Comparison of ENCODE assay signal across 21 mouse cellular contexts in genomic region chr1:83723096-83723495, GRCm38 (mm10).
DNase-seq lines count a peak whose midpoint lies in the region; ATAC-seq lines count a peak whose summit lies in the region.
"Had no signal": no experiment of that assay in that cellular context is flagged by ENCODE, and none has a peak within 500 bp of the region (broad histone marks: within the 10 kb centered on the region; RNA-seq: fewer than 3 reads in every experiment).

No protein-coding gene starts in this region.

- no peak overlapping the region for H3K27ac ChIP-seq in hindbrain, embryonic 15.5 days (replicated peaks)
- no peak overlapping the region for H3K27ac ChIP-seq in hindbrain, embryonic 13.5 days
- H3K27ac ChIP-seq: embryonic facial prominence, embryonic 13.5 days; forebrain, embryonic 15.5 days; kidney, embryonic 15.5 days; left cerebral cortex, adult 2 months; limb, embryonic 10.5 days; liver, embryonic 15.5 days; macrophage had no signal

- DNase-seq in cerebellum, postnatal 10 days = peak; percentile 27 to 39
- DNase-seq in cerebellum, postnatal 36 days = no peak
- peak; percentile 5 for DNase-seq in ovary, postnatal 14 days (ENCODE audit: low spot score)
- DNase-seq in ovary, adult 18-20 months (ENCODE audit: low spot score) = no peak
- DNase-seq in skeletal muscle tissue, adult 2 months (ENCODE audit: low read depth, low spot score) = peak; percentile 57
- DNase-seq in cerebellum, adult 9-10 months = no peak
- DNase-seq: adrenal gland, postnatal 25 days; cerebellum, adult 9-11 months; liver; thymus, postnatal 14 days had no signal

- no peak overlapping the region for H3K4me3 ChIP-seq in hindbrain, embryonic 15.5 days
- H3K4me3 ChIP-seq in hindbrain, embryonic 13.5 days = no peak overlapping the region
- H3K4me3 ChIP-seq: embryonic facial prominence, embryonic 13.5 days; forebrain, embryonic 15.5 days; kidney, embryonic 15.5 days; left cerebral cortex, adult 2 months; limb, embryonic 10.5 days; liver, embryonic 15.5 days had no signal

- H3K27me3 ChIP-seq in hindbrain, embryonic 15.5 days = no peaks in the 10 kb centered on the region
- no peaks in the 10 kb centered on the region for H3K27me3 ChIP-seq in hindbrain, embryonic 13.5 days
- H3K27me3 ChIP-seq: embryonic facial prominence, embryonic 13.5 days; forebrain, embryonic 15.5 days; kidney, embryonic 15.5 days; liver, embryonic 15.5 days had no signal

- 66% methylated on average over 1 of the region's 1 CpGs for WGBS in hindbrain, embryonic 15.5 days
- 82% methylated on average over 1 of the region's 1 CpGs for WGBS in hindbrain, embryonic 13.5 days

- H3K9me3 ChIP-seq in hindbrain, embryonic 15.5 days = no peaks in the 10 kb centered on the region
- H3K9me3 ChIP-seq in hindbrain, embryonic 13.5 days = no peaks in the 10 kb centered on the region
- H3K9me3 ChIP-seq: embryonic facial prominence, embryonic 13.5 days; forebrain, embryonic 15.5 days; kidney, embryonic 15.5 days; limb, embryonic 10.5 days; liver, embryonic 15.5 days had no signal

- no peak overlapping the region for H3K9ac ChIP-seq in hindbrain, embryonic 15.5 days
- no peak overlapping the region for H3K9ac ChIP-seq in hindbrain, embryonic 13.5 days
- H3K9ac ChIP-seq: embryonic facial prominence, embryonic 13.5 days; forebrain, embryonic 15.5 days; kidney, embryonic 15.5 days; liver, embryonic 15.5 days had no signal

- no peaks in the 10 kb centered on the region for H3K36me3 ChIP-seq in hindbrain, embryonic 15.5 days
- no peaks in the 10 kb centered on the region for H3K36me3 ChIP-seq in hindbrain, embryonic 13.5 days
- H3K36me3 ChIP-seq: embryonic facial prominence, embryonic 13.5 days; forebrain, embryonic 15.5 days; kidney, embryonic 15.5 days; limb, embryonic 10.5 days; liver, embryonic 15.5 days had no signal

- H3K4me2 ChIP-seq in hindbrain, embryonic 15.5 days = no peak overlapping the region
- no peak overlapping the region for H3K4me2 ChIP-seq in hindbrain, embryonic 13.5 days
- H3K4me2 ChIP-seq: embryonic facial prominence, embryonic 13.5 days; forebrain, embryonic 15.5 days; kidney, embryonic 15.5 days; liver, embryonic 15.5 days had no signal

- no peaks in the 10 kb centered on the region for H3K4me1 ChIP-seq in hindbrain, embryonic 15.5 days (replicated peaks)
- H3K4me1 ChIP-seq in hindbrain, embryonic 13.5 days (replicated peaks) = no peaks in the 10 kb centered on the region
- H3K4me1 ChIP-seq: embryonic facial prominence, embryonic 13.5 days; forebrain, embryonic 15.5 days; kidney, embryonic 15.5 days; limb, embryonic 10.5 days; liver, embryonic 15.5 days had no signal

- ATAC-seq in hindbrain, embryonic 15.5 days (ENCODE audit: low FRiP score, low read depth) = peak; percentile 16; the same call in 1 of the 2 replicates
- no peak for ATAC-seq in hindbrain, embryonic 13.5 days (ENCODE audit: low FRiP score)
- ATAC-seq: forebrain, embryonic 15.5 days; intestine, postnatal 0 days; midbrain, embryonic 16.5 days had no signal

Comparison
In these comparisons a context has a peak if more than half of its experiments do, and no peak if none do; other contexts are left out.
1. DNase-seq: peak in cerebellum, postnatal 10 days (2 of 2), ovary, postnatal 14 days (single experiment) and skeletal muscle tissue, adult 2 months (single experiment); none in cerebellum, postnatal 36 days (0 of 2), ovary, adult 18-20 months (single experiment) and cerebellum, adult 9-10 months (single experiment).